Mouse (Mus musculus) CH12.LX (cell line): ENCODE measurements around the gene Hdac11. TPM values are rescaled to one million over a fixed set of nuclear protein-coding genes. Genes with fewer than 3 reads are reported as not detected.

Source experiments
- DNase-seq: peaks from one replicate; pipeline ENCODE4 v3.0.0-alpha.2; 2013; ENCODE audit errors: extremely low read depth
- H3K27ac ChIP-seq: 2 replicates; pipeline ENCODE4 v1.5.1; 2012; ENCODE audit warnings: low read depth, mild to moderate bottlenecking, control low read depth, moderate library complexity; ENCODE audit not compliant: insufficient read depth
- H3K27me3 ChIP-seq: replicated peaks from 2 replicates; pipeline ENCODE3; 2012; ENCODE audit warnings: inconsistent platforms
- H3K36me3 ChIP-seq, 2 experiments: replicated peaks in 1 of 2; 2 replicates each; pipeline versions ENCODE3 to v1.6.1; 2012; ENCODE audit warnings: inconsistent platforms in 1 of 2, low read length in 1 of 2, mild to moderate bottlenecking in 1 of 2, mixed read lengths in 1 of 2, moderate library complexity in 1 of 2; ENCODE audit not compliant: control insufficient read depth in 1 of 2, insufficient read depth in 1 of 2
- H3K4me1 ChIP-seq, 2 experiments: 2 replicates each; pipeline ENCODE4 v1.6.1; 2012; ENCODE audit warnings: inconsistent platforms in 1 of 2, moderate library complexity in 1 of 2; ENCODE audit not compliant: insufficient read depth in 2 of 2, control insufficient read depth in 1 of 2
- H3K4me2 ChIP-seq: 2 replicates; pipeline ENCODE4 v1.6.1; 2012; ENCODE audit warnings: low read depth, mild to moderate bottlenecking, control low read depth; ENCODE audit not compliant: poor library complexity, insufficient read depth, severe bottlenecking
- H3K4me3 ChIP-seq, 3 experiments: fragments of 150-350 bp in 1 of 3; sonication (generic) in 1 of 3; replicated peaks in 1 of 3; 2 replicates each; pipeline versions ENCODE3 to v1.5.1; 2011 to 2012; ENCODE audit warnings: low read depth in 2 of 3, low read length in 2 of 3, mild to moderate bottlenecking in 2 of 3, moderate library complexity in 2 of 3, control low read depth in 1 of 3, improper control_type of control experiment in 1 of 3, inconsistent platforms in 1 of 3, mixed read lengths in 1 of 3; ENCODE audit not compliant: poor library complexity in 1 of 3
- H3K79me2 ChIP-seq: replicated peaks from 2 replicates; pipeline ENCODE4 v1.6.1; 2012; ENCODE audit warnings: mild to moderate bottlenecking, moderate library complexity; ENCODE audit not compliant: control insufficient read depth, poor library complexity, insufficient read depth, severe bottlenecking; ENCODE audit errors: extremely low read depth
- H3K9ac ChIP-seq: 2 replicates; pipeline ENCODE4 v1.6.1; 2012; ENCODE audit warnings: low read depth, mild to moderate bottlenecking, control low read depth, moderate library complexity; ENCODE audit not compliant: insufficient read depth
- H3K9me3 ChIP-seq: replicated peaks from 2 replicates; pipeline ENCODE3; 2012; ENCODE audit warnings: low read length, inconsistent platforms, mixed read lengths
- BHLHE40 ChIP-seq: IDR thresholded peaks from 2 replicates; pipeline ENCODE4 v1.6.1; 2011; ENCODE audit warnings: mild to moderate bottlenecking, low read depth, low read length, improper control_type of control experiment
- CHD1 ChIP-seq: IDR thresholded peaks from 2 replicates; pipeline ENCODE4 v1.6.1; 2012; ENCODE audit warnings: low read depth, low read length, improper control_type of control experiment, inconsistent platforms
- CTCF ChIP-seq, 2 experiments: IDR thresholded peaks in 1 of 2; conservative IDR thresholded peaks in 1 of 2; 2 replicates each; pipeline ENCODE4 v1.5.1; 2011 to 2012; ENCODE audit warnings: low read depth in 2 of 2, low read length in 2 of 2, improper control_type of control experiment in 1 of 2, inconsistent platforms in 1 of 2, mild to moderate bottlenecking in 1 of 2, moderate library complexity in 1 of 2
- E2F4 ChIP-seq: IDR thresholded peaks from 2 replicates; pipeline ENCODE4 v1.6.1; 2011; ENCODE audit warnings: low read depth, low read length, improper control_type of control experiment; ENCODE audit not compliant: insufficient replicate concordance
- ELF1 ChIP-seq: IDR thresholded peaks from 2 replicates; pipeline ENCODE4 v1.6.1; 2014; ENCODE audit warnings: low read depth, mild to moderate bottlenecking, inconsistent platforms, low read length, improper control_type of control experiment
- ETS1 ChIP-seq: conservative IDR thresholded peaks from 2 replicates; pipeline ENCODE4 v1.6.1; 2012; ENCODE audit warnings: low read depth, mild to moderate bottlenecking, inconsistent platforms, low read length, improper control_type of control experiment, moderate library complexity
- HCFC1 ChIP-seq: IDR thresholded peaks from 2 replicates; pipeline ENCODE4 v1.6.1; 2012; ENCODE audit warnings: low read depth, mild to moderate bottlenecking, inconsistent platforms, low read length, improper control_type of control experiment
- JUND ChIP-seq: conservative IDR thresholded peaks from 2 replicates; pipeline ENCODE4 v1.6.1; 2011; ENCODE audit warnings: low read depth, low read length, improper control_type of control experiment
- KAT2A ChIP-seq: IDR thresholded peaks from 2 replicates; pipeline ENCODE4 v1.6.1; 2012; ENCODE audit warnings: low read length, improper control_type of control experiment, inconsistent platforms; ENCODE audit not compliant: insufficient replicate concordance
- MAX ChIP-seq: IDR thresholded peaks from 2 replicates; pipeline ENCODE4 v1.6.1; 2011; ENCODE audit warnings: low read length, improper control_type of control experiment
- MAZ ChIP-seq: IDR thresholded peaks from 2 replicates; pipeline ENCODE4 v1.6.1; 2012; ENCODE audit warnings: low read depth, mild to moderate bottlenecking, inconsistent platforms, low read length, improper control_type of control experiment, moderate library complexity
- MYC ChIP-seq: IDR thresholded peaks from 2 replicates; pipeline ENCODE4 v1.6.1; 2011; ENCODE audit warnings: low read depth, mild to moderate bottlenecking, improper control_type of control experiment, low read length
- NELFE ChIP-seq: IDR thresholded peaks from 2 replicates; pipeline ENCODE4 v1.6.1; 2011; ENCODE audit warnings: low read depth, low read length, improper control_type of control experiment
- NRF1 ChIP-seq: IDR thresholded peaks from 2 replicates; pipeline ENCODE4 v1.6.1; 2014; ENCODE audit warnings: low read depth, mild to moderate bottlenecking, inconsistent platforms, low read length, improper control_type of control experiment, moderate library complexity
- PAX5 ChIP-seq: IDR thresholded peaks from 2 replicates; pipeline ENCODE4 v1.6.1; 2012; ENCODE audit warnings: low read length, inconsistent platforms, mixed read lengths
- POLR2A ChIP-seq: IDR thresholded peaks from 2 replicates; pipeline ENCODE4 v1.6.1; 2011; ENCODE audit warnings: low read depth, mild to moderate bottlenecking, improper control_type of control experiment, low read length
- RAD21 ChIP-seq: IDR thresholded peaks from 2 replicates; pipeline ENCODE4 v1.6.1; 2011; ENCODE audit warnings: low read depth, mild to moderate bottlenecking, low read length, improper control_type of control experiment, moderate library complexity
- RCOR1 ChIP-seq: conservative IDR thresholded peaks from 2 replicates; pipeline ENCODE4 v1.6.1; 2012; ENCODE audit warnings: low read depth, mild to moderate bottlenecking, inconsistent platforms, low read length, improper control_type of control experiment
- SMC3 ChIP-seq: IDR thresholded peaks from 2 replicates; pipeline ENCODE4 v1.6.1; 2011; ENCODE audit warnings: low read depth, low read length, improper control_type of control experiment
- TCF12 ChIP-seq: IDR thresholded peaks from 2 replicates; pipeline ENCODE4 v1.6.1; 2014; ENCODE audit warnings: low read depth, mild to moderate bottlenecking, inconsistent platforms, low read length, improper control_type of control experiment
- UBTF ChIP-seq: IDR thresholded peaks from 2 replicates; pipeline ENCODE4 v1.6.1; 2012; ENCODE audit warnings: low read depth, mild to moderate bottlenecking, inconsistent platforms, low read length, improper control_type of control experiment, moderate library complexity
- USF1 ChIP-seq: IDR thresholded peaks from 2 replicates; pipeline ENCODE4 v1.6.1; 2014; ENCODE audit warnings: low read depth, mild to moderate bottlenecking, inconsistent platforms, low read length, improper control_type of control experiment
- ZNF384 ChIP-seq: IDR thresholded peaks from 2 replicates; pipeline ENCODE4 v1.6.1; 2012; ENCODE audit warnings: low read depth, low read length, improper control_type of control experiment, inconsistent platforms
- dilution Hi-C: fragments of 300-500 bp; cut with MboI; formaldehyde crosslinking; loops from 2 replicates; pipeline ENCODE4 v1.14.3; 2020; ENCODE audit warnings: low sequenced_read_pairs; ENCODE audit not compliant: extremely low pct_unique_long_range_greater_than_20kb, extremely low pct_ligation_motif_present
- in situ Hi-C: fragments of 300-500 bp; cut with MboI; formaldehyde crosslinking; loops from 3 replicates; pipeline ENCODE4 v1.14.3; 2019; ENCODE audit warnings: low sequenced_read_pairs, low pct_ligation_motif_present, low pct_unique_long_range_greater_than_20kb, mixed read lengths
- polyA plus RNA-seq: library from polyadenylated mRNA; unstranded; fragments of >175 nt; gene quantifications from 2 replicates; pipeline ENCODE4 v1.2.1, GENCODE M21; 2012; ENCODE audit warnings: low read depth; ENCODE audit not compliant: insufficient read length
- total RNA-seq, 2 experiments: library from RNA; depleted of rRNA; stranded (reverse); fragments of 300-350 nt in 1 of 2; fragments of >200 nt in 1 of 2; gene quantifications; 2 replicates each; pipeline ENCODE4 v1.2.3; 2012 to 2014

Gene Hdac11
- total and polyA plus RNA-seq, 3 experiments, result 0.53 to 2.1 TPM; not detected in 1

GRCm38 (mm10) chr6:91183041-91183440, 26.6 kb downstream of the Hdac11 start:
- dilution Hi-C loops (no loop called here), in situ Hi-C loops (no loop called here)
- DNase-seq, result no peak
- Histone ChIP-seq H3K27ac (no peak overlapping the region), H3K9me3 (no peaks in the 10 kb centered on the region), H3K9ac (no peak overlapping the region), H3K4me3 (no peak overlapping the region), H3K4me2 (no peak overlapping the region), H3K79me2 (no peaks in the 10 kb centered on the region), H3K36me3 (no peaks in the 10 kb centered on the region), H3K4me1 (no peaks in the 10 kb centered on the region), H3K27me3 (peaks cover 96% of the 10 kb centered on the region)
- TF ChIP-seq MYC (no peak), ELF1 (no peak), NRF1 (no peak), PAX5 (no peak), UBTF (no peak), BHLHE40 (no peak), TCF12 (no peak), RCOR1 (no peak), CHD1 (no peak), JUND (no peak), POLR2A (no peak), MAZ (no peak), E2F4 (no peak), KAT2A (no peak), NELFE (no peak), USF1 (no peak), CTCF (conservative IDR thresholded peaks at IDR 0.05 in 1 of 2, IDR thresholded peaks at IDR 0.05 in 1 of 2; ENCODE audit: low read depth in 2 of 2, low read length in 2 of 2) (no peak), HCFC1 (no peak), MAX (no peak)

GRCm38 (mm10) chr6:91183980-91184379, 27.5 kb downstream of the Hdac11 start:
- Histone ChIP-seq H3K9ac (no peak overlapping the region), H3K9me3 (no peaks in the 10 kb centered on the region), H3K27me3 (peaks cover 98% of the 10 kb centered on the region), H3K79me2 (no peaks in the 10 kb centered on the region), H3K36me3 (no peaks in the 10 kb centered on the region), H3K27ac (no peak overlapping the region), H3K4me3 (no peak overlapping the region), H3K4me2 (no peak overlapping the region), H3K4me1 (no peaks in the 10 kb centered on the region)
- dilution Hi-C loops (no loop called here), in situ Hi-C loops (no loop called here)
- TF ChIP-seq E2F4 (no peak), ETS1 (no peak), MAZ (no peak), MAX (no peak), ZNF384 (no peak), UBTF (no peak), SMC3 (no peak), BHLHE40 (no peak), CHD1 (no peak), RAD21 (no peak)
- DNase-seq, result no peak
